ENCODE assay signal across 28 mouse cellular contexts in the genomic region with DNA sequence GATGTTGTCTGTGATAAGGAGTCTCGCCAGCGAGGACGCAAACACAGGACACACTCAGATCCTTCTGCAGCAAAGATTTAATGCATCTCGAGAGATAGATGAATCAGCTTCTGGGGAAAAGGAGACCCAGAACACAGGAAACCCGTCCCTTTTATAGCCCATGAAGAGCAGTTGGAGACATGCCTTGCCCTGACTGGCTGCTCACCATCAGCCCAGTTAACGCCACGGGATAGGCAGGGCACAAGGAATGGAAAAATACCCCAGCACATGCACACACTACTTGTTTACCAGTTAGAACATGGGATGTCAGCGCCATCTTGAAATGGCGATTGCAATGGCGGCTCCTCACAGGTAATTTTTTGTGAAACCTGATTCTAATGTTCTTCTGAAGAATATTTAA. TPM values are rescaled to one million over a fixed set of nuclear protein-coding genes. Genes with fewer than 3 reads are reported as not detected.
DNase-seq lines count a peak whose midpoint lies in the region; ATAC-seq and TF ChIP-seq lines count a peak whose summit lies in the region.
"Had no signal": no experiment of that assay in that cellular context is flagged by ENCODE, and none has a peak within 500 bp of the region (broad histone marks: within the 10 kb centered on the region; RNA-seq: fewer than 3 reads in every experiment).

No protein-coding gene starts in this region.

- no peak overlapping the region; the same call in 1 of the 2 replicates for H3K4me3 ChIP-seq in liver, embryonic 13.5 days (replicated peaks)
- H3K4me3 ChIP-seq in liver, embryonic 11.5 days (ENCODE audit: low read depth, low read length): no peak overlapping the region
- no peak overlapping the region for H3K4me3 ChIP-seq in CH12.LX (replicated peaks in 1 of 3; ENCODE audit: low read depth in 2 of 3, low read length in 2 of 3, poor library complexity in 1 of 3)
- no peak overlapping the region for H3K4me3 ChIP-seq in macrophage (ENCODE audit: inconsistent target)
- H3K4me3 ChIP-seq: embryonic facial prominence, embryonic 12.5 days; forebrain, embryonic 15.5 days; heart, embryonic 13.5 days; hindbrain, embryonic 15.5 days had no signal

- no peak for DNase-seq in liver, embryonic 13.5 days
- no peak for DNase-seq in liver, embryonic 11.5 days (ENCODE audit: low spot score)
- DNase-seq in CH12.LX (ENCODE audit: extremely low read depth) (peak; percentile 11), R1 (ENCODE audit: low read depth, low spot score) (peak; percentile 13)
- DNase-seq in frontal cortex, postnatal 36 days (ENCODE audit: low spot score in 2 of 2): no peak
- DNase-seq in yolk sac, embryonic 10.5 days (ENCODE audit: low spot score): no peak
- DNase-seq: adrenal gland, adult 2 months; adrenal gland, postnatal 25 days; cerebellum, adult 11 months; cerebellum, adult 8-10 months; cerebellum, postnatal 25 days; gastrocnemius, postnatal 14 days; heart, postnatal 36 days had no signal

- no peak for TF ChIP-seq EP300 in CH12.LX (IDR thresholded peaks at IDR 0.05; ENCODE audit: low read length)

- no peaks in the 10 kb centered on the region for H3K79me2 ChIP-seq in CH12.LX (replicated peaks; ENCODE audit: control insufficient read depth, extremely low read depth, insufficient read depth, poor library complexity, severe bottlenecking)
- H3K79me2 ChIP-seq in macrophage (ENCODE audit: inconsistent target): no peaks in the 10 kb centered on the region

- peaks cover 12% of the 10 kb centered on the region; the same call in 1 of the 2 replicates for H3K9me3 ChIP-seq in liver, embryonic 13.5 days (replicated peaks)
- peaks cover 7% of the 10 kb centered on the region for H3K9me3 ChIP-seq in liver, embryonic 11.5 days (ENCODE audit: control insufficient read depth, low read length)
- H3K9me3 ChIP-seq in CH12.LX (replicated peaks; ENCODE audit: low read length): peaks cover 22% of the 10 kb centered on the region

- H3K4me1 ChIP-seq in liver, embryonic 13.5 days (replicated peaks): no peaks in the 10 kb centered on the region
- no peaks in the 10 kb centered on the region for H3K4me1 ChIP-seq in liver, embryonic 11.5 days (replicated peaks; ENCODE audit: control insufficient read depth, insufficient read depth, low read length)
- H3K4me1 ChIP-seq in CH12.LX (ENCODE audit: control insufficient read depth in 1 of 2, insufficient read depth in 2 of 2): no peaks in the 10 kb centered on the region
- H3K4me1 ChIP-seq: embryonic facial prominence, embryonic 12.5 days; forebrain, embryonic 15.5 days; heart, embryonic 13.5 days; hindbrain, embryonic 15.5 days had no signal

- no peak overlapping the region for H3K27ac ChIP-seq in liver, embryonic 13.5 days
- H3K27ac ChIP-seq in liver, embryonic 11.5 days (ENCODE audit: low read depth, low read length): no peak overlapping the region
- H3K27ac ChIP-seq in CH12.LX (ENCODE audit: insufficient read depth, low read depth): no peak overlapping the region
- H3K27ac ChIP-seq in macrophage: peak overlapping the region; percentile 64
- H3K27ac ChIP-seq: embryonic facial prominence, embryonic 12.5 days; forebrain, embryonic 15.5 days; heart, embryonic 13.5 days; hindbrain, embryonic 15.5 days had no signal

- TF ChIP-seq CTCF in CH12.LX (conservative IDR thresholded peaks at IDR 0.05 in 1 of 2, IDR thresholded peaks at IDR 0.05 in 1 of 2; ENCODE audit: low read depth in 2 of 2, low read length in 2 of 2): no peak

- in situ Hi-C loops in CH12.LX (cut with MboI; ENCODE audit: low pct_ligation_motif_present, low pct_unique_long_range_greater_than_20kb, low sequenced_read_pairs): no loop called here

- 62% methylated on average over 10 of the region's 10 CpGs for WGBS in liver, embryonic 13.5 days (ENCODE audit: insufficient replicate concordance)
- WGBS in liver, embryonic 11.5 days: 77% methylated on average over 10 of the region's 10 CpGs
- WGBS in macrophage (ENCODE audit: missing documents): 85% methylated on average over 10 of the region's 10 CpGs

- no peaks in the 10 kb centered on the region for H3K27me3 ChIP-seq in liver, embryonic 13.5 days
- no peaks in the 10 kb centered on the region for H3K27me3 ChIP-seq in liver, embryonic 11.5 days (replicated peaks; ENCODE audit: control insufficient read depth, insufficient read depth, low read length)
- H3K27me3 ChIP-seq in CH12.LX (replicated peaks): no peaks in the 10 kb centered on the region
- H3K27me3 ChIP-seq: embryonic facial prominence, embryonic 12.5 days; forebrain, embryonic 15.5 days; heart, embryonic 13.5 days; hindbrain, embryonic 15.5 days; Patski had no signal

- dilution Hi-C loops in CH12.LX (cut with MboI; ENCODE audit: extremely low pct_ligation_motif_present, extremely low pct_unique_long_range_greater_than_20kb, low sequenced_read_pairs): no loop called here

- H3K9ac ChIP-seq in liver, embryonic 13.5 days: no peak overlapping the region
- no peak overlapping the region for H3K9ac ChIP-seq in liver, embryonic 11.5 days (ENCODE audit: low read depth, low read length)
- no peak overlapping the region for H3K9ac ChIP-seq in CH12.LX (ENCODE audit: insufficient read depth, low read depth)
- H3K9ac ChIP-seq: embryonic facial prominence, embryonic 12.5 days; forebrain, embryonic 15.5 days; heart, embryonic 13.5 days; hindbrain, embryonic 15.5 days had no signal

- ATAC-seq in liver, embryonic 13.5 days (ENCODE audit: low read depth): no peak
- ATAC-seq in liver, embryonic 11.5 days (replicated peaks; ENCODE audit: low FRiP score): no peak
- ATAC-seq: forebrain, embryonic 15.5 days; Patski had no signal

- no peak for TF ChIP-seq RAD21 in CH12.LX (IDR thresholded peaks at IDR 0.05; ENCODE audit: low read depth, low read length)

- no peak for TF ChIP-seq POLR2A in CH12.LX (IDR thresholded peaks at IDR 0.05; ENCODE audit: low read depth, low read length)

- 0 out of 2 replicates have a peak overlapping the region, but pooled peaks have one; percentile 0 for H3K4me2 ChIP-seq in liver, embryonic 13.5 days
- H3K4me2 ChIP-seq in liver, embryonic 11.5 days: no peak overlapping the region; the same call in 1 of the 2 replicates
- no peak overlapping the region for H3K4me2 ChIP-seq in CH12.LX (ENCODE audit: insufficient read depth, low read depth, poor library complexity, severe bottlenecking)
- H3K4me2 ChIP-seq: embryonic facial prominence, embryonic 12.5 days; forebrain, embryonic 15.5 days; heart, embryonic 13.5 days; hindbrain, embryonic 15.5 days had no signal

- no peaks in the 10 kb centered on the region for H3K36me3 ChIP-seq in liver, embryonic 13.5 days
- no peaks in the 10 kb centered on the region for H3K36me3 ChIP-seq in liver, embryonic 11.5 days (ENCODE audit: control insufficient read depth, insufficient read depth, low read length)
- H3K36me3 ChIP-seq in CH12.LX (replicated peaks in 1 of 2; ENCODE audit: control insufficient read depth in 1 of 2, insufficient read depth in 1 of 2, low read length in 1 of 2): no peaks in the 10 kb centered on the region
- H3K36me3 ChIP-seq in macrophage (ENCODE audit: inconsistent target): no peaks in the 10 kb centered on the region
- H3K36me3 ChIP-seq: embryonic facial prominence, embryonic 12.5 days; forebrain, embryonic 15.5 days; G1E; heart, embryonic 13.5 days; hindbrain, embryonic 15.5 days had no signal

TF ChIP-seq in CH12.LX, 34 proteins besides CTCF, POLR2A, EP300 and RAD21:
- TF ChIP-seq MXI1 (IDR thresholded peaks at IDR 0.05; ENCODE audit: low read depth, low read length): no peak
- no peak for TF ChIP-seq ZNF384 (IDR thresholded peaks at IDR 0.05; ENCODE audit: low read depth, low read length)
- TF ChIP-seq MAZ (IDR thresholded peaks at IDR 0.05; ENCODE audit: low read depth, low read length): no peak
- no peak for TF ChIP-seq HCFC1 (IDR thresholded peaks at IDR 0.05; ENCODE audit: low read depth, low read length)
- no peak for TF ChIP-seq CHD2 (IDR thresholded peaks at IDR 0.05; ENCODE audit: low read length)
- no peak for TF ChIP-seq MAFK (IDR thresholded peaks at IDR 0.05; ENCODE audit: insufficient replicate concordance, low read length)
- TF ChIP-seq MAX (IDR thresholded peaks at IDR 0.05; ENCODE audit: low read length): no peak
- TF ChIP-seq NELFE (IDR thresholded peaks at IDR 0.05; ENCODE audit: low read depth, low read length): no peak
- TF ChIP-seq MYC (IDR thresholded peaks at IDR 0.05; ENCODE audit: low read depth, low read length): no peak
- no peak for TF ChIP-seq KAT2A (IDR thresholded peaks at IDR 0.05; ENCODE audit: insufficient replicate concordance, low read length)

RNA-seq across cellular contexts. Expression of gene Gm9268, which starts 37.8 kb away (rescaled TPM):
- polyA plus RNA-seq in liver, embryonic 13.5 days (2015; fragmentation: Nextera tagmentation; extraction: Ambion mirVana): not detected in 2 replicates
- not detected in 2 replicates for polyA plus RNA-seq in liver, embryonic 11.5 days (2014; fragmentation: Nextera tagmentation; extraction: Ambion mirVana)
- total RNA-seq in CH12.LX (2012; rRNA removed): not detected in 2 replicates
- total RNA-seq in CH12.LX (2014; rRNA removed): not detected in 2 replicates
- not detected in 2 replicates for polyA plus RNA-seq in CH12.LX (2012; ENCODE audit: insufficient read length, low read depth)
- not detected for total RNA-seq in macrophage (2018; cell fraction: chromatin; rRNA removed)
- total RNA-seq in macrophage (2018; cell fraction: cytosol; rRNA removed): not detected
- not detected for total RNA-seq in macrophage (2018; cell fraction: nucleus; rRNA removed)
- polyA plus RNA-seq in macrophage (2018): not detected in 3 replicates
- total RNA-seq: adrenal gland, adult 2 months; adrenal gland, postnatal 25 days; gastrocnemius, adult 18-20 months; gastrocnemius, postnatal 14 days; heart, adult 8-10 months; heart, postnatal 36 days had no signal
- polyA plus RNA-seq: adrenal gland, adult 2 months; brain, embryonic 14.5 days; cortical plate, adult 2 months; embryonic facial prominence, embryonic 12.5 days; forebrain, embryonic 11.5 days; forebrain, embryonic 15.5 days; G1E; gonadal fat pad, adult 2 months; heart, embryonic 13.5 days; heart, postnatal 0 days; hindbrain, embryonic 11.5 days; hindbrain, embryonic 15.5 days; Patski had no signal

RNA-seq across cellular contexts. Expression of gene Vmn2r63, which starts 47.1 kb away (rescaled TPM):
- polyA plus RNA-seq in liver, embryonic 13.5 days (2015; fragmentation: Nextera tagmentation; extraction: Ambion mirVana): not detected in 2 replicates
- polyA plus RNA-seq in liver, embryonic 11.5 days (2014; fragmentation: Nextera tagmentation; extraction: Ambion mirVana): not detected in 2 replicates
- not detected in 2 replicates for total RNA-seq in CH12.LX (2012; rRNA removed)
- total RNA-seq in CH12.LX (2014; rRNA removed): not detected in 2 replicates
- polyA plus RNA-seq in CH12.LX (2012; ENCODE audit: insufficient read length, low read depth): not detected in 2 replicates
- not detected for total RNA-seq in macrophage (2018; cell fraction: chromatin; rRNA removed)
- total RNA-seq in macrophage (2018; cell fraction: cytosol; rRNA removed): not detected
- total RNA-seq in macrophage (2018; cell fraction: nucleus; rRNA removed): not detected
- polyA plus RNA-seq in macrophage (2018): not detected in 3 replicates
- total RNA-seq: adrenal gland, adult 2 months; adrenal gland, postnatal 25 days; gastrocnemius, adult 18-20 months; gastrocnemius, postnatal 14 days; heart, adult 8-10 months; heart, postnatal 36 days had no signal
- polyA plus RNA-seq: adrenal gland, adult 2 months; brain, embryonic 14.5 days; cortical plate, adult 2 months; embryonic facial prominence, embryonic 12.5 days; forebrain, embryonic 11.5 days; forebrain, embryonic 15.5 days; G1E; gonadal fat pad, adult 2 months; heart, embryonic 13.5 days; heart, postnatal 0 days; hindbrain, embryonic 11.5 days; hindbrain, embryonic 15.5 days had no signal

Comparison
In these comparisons a context has a peak if more than half of its experiments do, and no peak if none do; other contexts are left out.
1. DNase-seq: peak in CH12.LX (single experiment) and R1 (single experiment); none in liver, embryonic 13.5 days (single experiment), liver, embryonic 11.5 days (single experiment), frontal cortex, postnatal 36 days (0 of 2) and yolk sac, embryonic 10.5 days (single experiment).